Mouse (Mus musculus): ENCODE results near the gene Rufy1. TPM values are rescaled to one million over a fixed set of nuclear protein-coding genes. Genes with fewer than 3 reads are reported as not detected.

Rufy1 gene
- total and polyA plus RNA-seq, 2 experiments from 2014 or later = 11.3 to 19.9 TPM

DNA sequence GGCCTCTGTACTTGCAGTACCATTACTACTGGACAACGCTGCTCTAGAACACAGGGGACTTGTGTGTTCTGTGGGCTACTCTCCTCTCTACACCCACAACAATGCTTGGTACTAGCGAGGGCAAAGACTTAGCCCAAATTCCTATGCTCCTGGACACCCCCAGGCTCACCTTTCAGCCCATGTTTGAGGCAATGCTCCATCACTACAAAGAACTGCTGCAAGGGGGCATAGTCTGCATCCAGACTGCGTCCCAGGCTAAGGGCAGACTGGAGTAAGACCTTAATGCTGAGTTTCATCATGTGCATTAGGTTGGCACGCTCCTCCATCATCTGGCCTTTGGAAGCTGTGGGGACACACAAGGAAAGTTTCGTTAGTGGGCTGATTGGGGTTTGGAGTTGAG is 9.5 kb downstream of the Rufy1 start:
- 48% methylated on average over 5 of the region's 5 CpGs for WGBS
- Histone ChIP-seq H3K9ac (replicated peaks; ENCODE audit: low read length, poor library complexity, severe bottlenecking) (no peak overlapping the region; the same call in 1 of the 2 replicates), H3K27me3 (ENCODE audit: insufficient read depth, low read length) (no peaks in the 10 kb centered on the region), H3K27ac (ENCODE audit: low read depth, low read length) (peak overlapping the region; percentile 67; the same call in 1 of the 2 replicates), H3K4me2 (ENCODE audit: low read depth, low read length, poor library complexity, severe bottlenecking) (peak overlapping the region; percentile 62), H3K4me3 (ENCODE audit: low read depth, low read length) (peak overlapping the region; percentile 38), H3K9me3 (ENCODE audit: low read length) (no peaks in the 10 kb centered on the region), H3K4me1 (ENCODE audit: insufficient read depth, low read length) (peaks cover 7% of the 10 kb centered on the region; the same call in 1 of the 2 replicates), H3K36me3 (ENCODE audit: insufficient read depth, low read length) (peaks cover 25% of the 10 kb centered on the region)
- peak; percentile 11; the same call in 1 of the 2 replicates for TF ChIP-seq CTCF (IDR thresholded peaks at IDR 0.05)
- DNase-seq (ENCODE audit: low spot score) (no peak), ATAC-seq (ENCODE audit: low FRiP score) (no peak)

DNA sequence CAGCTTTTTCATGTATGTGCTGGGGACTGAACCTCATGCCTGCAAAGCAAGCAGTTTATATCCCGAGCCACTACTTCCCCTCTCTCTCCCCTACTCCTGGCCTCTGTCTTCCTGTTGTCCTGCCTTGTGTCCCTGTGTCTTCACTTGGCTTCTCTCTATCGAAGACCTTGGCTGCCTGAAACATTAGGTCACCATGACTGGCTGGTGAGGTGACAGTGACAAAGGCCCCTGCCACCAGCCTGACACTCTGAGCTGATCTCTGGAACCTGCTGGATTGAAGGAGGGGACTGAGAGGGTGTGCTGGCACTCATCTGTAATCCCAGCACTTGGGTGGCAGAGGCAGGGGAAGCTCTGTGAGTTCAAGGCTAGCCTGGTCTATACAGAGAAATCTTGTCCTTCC is 13.1 kb downstream of the Rufy1 start:
- ATAC-seq (ENCODE audit: low FRiP score) (no peak), DNase-seq (ENCODE audit: low spot score) (no peak)
- H3K27ac ChIP-seq (ENCODE audit: low read depth, low read length) = no peak overlapping the region
- peaks cover 7% of the 10 kb centered on the region; the same call in 1 of the 2 replicates for H3K4me1 ChIP-seq (ENCODE audit: insufficient read depth, low read length)
- no peak overlapping the region for H3K4me3 ChIP-seq (ENCODE audit: low read depth, low read length)
- no peak overlapping the region for H3K9ac ChIP-seq (replicated peaks; ENCODE audit: low read length, poor library complexity, severe bottlenecking)
- peaks cover 38% of the 10 kb centered on the region for H3K36me3 ChIP-seq (ENCODE audit: insufficient read depth, low read length)
- no peak overlapping the region for H3K4me2 ChIP-seq (ENCODE audit: low read depth, low read length, poor library complexity, severe bottlenecking)
- WGBS = 57% methylated on average over 2 of the region's 2 CpGs
- H3K27me3 ChIP-seq (ENCODE audit: insufficient read depth, low read length) = no peaks in the 10 kb centered on the region
- no peak for TF ChIP-seq CTCF (IDR thresholded peaks at IDR 0.05)
- H3K9me3 ChIP-seq (ENCODE audit: low read length) = no peaks in the 10 kb centered on the region

- no peak for DNase-seq (ENCODE audit: low spot score)
- Histone ChIP-seq H3K4me2 (ENCODE audit: low read depth, low read length, poor library complexity, severe bottlenecking) (no peak overlapping the region), H3K4me1 (ENCODE audit: insufficient read depth, low read length) (no peaks in the 10 kb centered on the region), H3K9ac (replicated peaks; ENCODE audit: low read length, poor library complexity, severe bottlenecking) (no peak overlapping the region), H3K4me3 (ENCODE audit: low read depth, low read length) (no peak overlapping the region), H3K27me3 (ENCODE audit: insufficient read depth, low read length) (no peaks in the 10 kb centered on the region), H3K36me3 (ENCODE audit: insufficient read depth, low read length) (peaks cover 38% of the 10 kb centered on the region), H3K9me3 (ENCODE audit: low read length) (no peaks in the 10 kb centered on the region), H3K27ac (ENCODE audit: low read depth, low read length) (no peak overlapping the region)
- 90% methylated on average over 6 of the region's 6 CpGs for WGBS
- TF ChIP-seq CTCF (IDR thresholded peaks at IDR 0.05) = peak; percentile 18; the same call in 1 of the 2 replicates
- ATAC-seq (ENCODE audit: low FRiP score) = no peak
These were observed 15.2 kb downstream of the Rufy1 start for GRCm38 (mm10) chr11:50415563-50416241.

- Histone ChIP-seq H3K27me3 (ENCODE audit: insufficient read depth, low read length) (no peaks in the 10 kb centered on the region), H3K4me1 (ENCODE audit: insufficient read depth, low read length) (no peaks in the 10 kb centered on the region), H3K9ac (replicated peaks; ENCODE audit: low read length, poor library complexity, severe bottlenecking) (no peak overlapping the region), H3K36me3 (ENCODE audit: insufficient read depth, low read length) (peaks cover 53% of the 10 kb centered on the region), H3K4me3 (ENCODE audit: low read depth, low read length) (no peak overlapping the region), H3K9me3 (ENCODE audit: low read length) (no peaks in the 10 kb centered on the region), H3K27ac (ENCODE audit: low read depth, low read length) (no peak overlapping the region), H3K4me2 (ENCODE audit: low read depth, low read length, poor library complexity, severe bottlenecking) (no peak overlapping the region)
- 74% methylated on average over 6 of the region's 6 CpGs for WGBS
- ATAC-seq (ENCODE audit: low FRiP score) (no peak), DNase-seq (ENCODE audit: low spot score) (no peak)
- no peak for TF ChIP-seq CTCF (IDR thresholded peaks at IDR 0.05)
These were observed 23.7 kb downstream of the Rufy1 start for GRCm38 (mm10) chr11:50407235-50407634.

- Histone ChIP-seq H3K4me2 (ENCODE audit: low read depth, low read length, poor library complexity, severe bottlenecking) (no peak overlapping the region), H3K4me3 (ENCODE audit: low read depth, low read length) (no peak overlapping the region), H3K9me3 (ENCODE audit: low read length) (no peaks in the 10 kb centered on the region), H3K27me3 (ENCODE audit: insufficient read depth, low read length) (no peaks in the 10 kb centered on the region), H3K36me3 (ENCODE audit: insufficient read depth, low read length) (peaks cover 49% of the 10 kb centered on the region), H3K27ac (ENCODE audit: low read depth, low read length) (no peak overlapping the region), H3K4me1 (ENCODE audit: insufficient read depth, low read length) (no peaks in the 10 kb centered on the region), H3K9ac (replicated peaks; ENCODE audit: low read length, poor library complexity, severe bottlenecking) (no peak overlapping the region)
- ATAC-seq (ENCODE audit: low FRiP score) = 0 out of 2 replicates have a peak, but pooled peaks have one; percentile 44
- DNase-seq (ENCODE audit: low spot score) = peak; percentile 66
- TF ChIP-seq CTCF (IDR thresholded peaks at IDR 0.05) = no peak
- 75% methylated on average over 10 of the region's 10 CpGs for WGBS
These were observed 27.4 kb downstream of the Rufy1 start for GRCm38 (mm10) chr11:50403367-50404014.

GRCm38 (mm10) chr11:50402481-50402880 is 28.4 kb downstream of the Rufy1 start:
- Histone ChIP-seq H3K27me3 (ENCODE audit: insufficient read depth, low read length) (no peaks in the 10 kb centered on the region), H3K36me3 (ENCODE audit: insufficient read depth, low read length) (peaks cover 56% of the 10 kb centered on the region), H3K4me1 (ENCODE audit: insufficient read depth, low read length) (no peaks in the 10 kb centered on the region), H3K4me2 (ENCODE audit: low read depth, low read length, poor library complexity, severe bottlenecking) (no peak overlapping the region), H3K27ac (ENCODE audit: low read depth, low read length) (no peak overlapping the region), H3K9ac (replicated peaks; ENCODE audit: low read length, poor library complexity, severe bottlenecking) (no peak overlapping the region), H3K4me3 (ENCODE audit: low read depth, low read length) (no peak overlapping the region), H3K9me3 (ENCODE audit: low read length) (no peaks in the 10 kb centered on the region)
- ATAC-seq (ENCODE audit: low FRiP score) (no peak), DNase-seq (ENCODE audit: low spot score) (no peak)
- TF ChIP-seq CTCF (IDR thresholded peaks at IDR 0.05) = no peak
- WGBS = 97% methylated on average over 3 of the region's 3 CpGs
